Mouse (Mus musculus) ovary, postnatal 14 days (tissue): ENCODE measurements around the gene C1galt1.
A peak's percentile ranks its signal among the peaks of the same experiment; 100 is the strongest.

Source experiments
- DNase-seq: peaks from one replicate; pipeline ENCODE4 v3.0.0; 2022; ENCODE audit warnings: low spot score

C1galt1 gene

GRCm38 (mm10) chr6:7844802-7845679 lies at the start of gene C1galt1:
Gene C1galt1 (plus strand): TSS chr6:7844842.
- peak; percentile 18 for DNase-seq

DNA sequence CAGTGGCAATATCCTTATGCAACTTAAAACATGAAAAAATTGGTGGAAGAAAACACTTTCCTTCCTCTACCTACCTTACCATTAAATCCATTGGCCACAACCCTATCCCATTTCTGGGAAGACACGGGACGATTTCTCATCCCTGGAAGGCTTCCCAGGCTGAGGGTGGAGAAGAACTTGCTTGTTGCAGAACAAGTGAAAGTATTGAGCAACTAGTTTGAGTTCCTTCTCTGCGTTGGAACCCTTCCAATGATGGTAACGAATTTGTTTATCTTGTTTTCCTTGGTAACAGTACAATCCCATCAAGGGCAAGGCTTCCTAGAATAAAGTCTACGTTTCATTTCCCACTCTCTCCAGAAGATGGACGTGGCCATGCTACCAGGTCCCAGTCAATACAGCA lies 44.7 kb upstream of the C1galt1 start:
- DNase-seq = no peak

GRCm38 (mm10) chr6:7803765-7804542 lies 40.7 kb upstream of the C1galt1 start:
- no peak for DNase-seq

GRCm38 (mm10) chr6:7814146-7814545 lies 30.5 kb upstream of the C1galt1 start:
- no peak for DNase-seq

DNA sequence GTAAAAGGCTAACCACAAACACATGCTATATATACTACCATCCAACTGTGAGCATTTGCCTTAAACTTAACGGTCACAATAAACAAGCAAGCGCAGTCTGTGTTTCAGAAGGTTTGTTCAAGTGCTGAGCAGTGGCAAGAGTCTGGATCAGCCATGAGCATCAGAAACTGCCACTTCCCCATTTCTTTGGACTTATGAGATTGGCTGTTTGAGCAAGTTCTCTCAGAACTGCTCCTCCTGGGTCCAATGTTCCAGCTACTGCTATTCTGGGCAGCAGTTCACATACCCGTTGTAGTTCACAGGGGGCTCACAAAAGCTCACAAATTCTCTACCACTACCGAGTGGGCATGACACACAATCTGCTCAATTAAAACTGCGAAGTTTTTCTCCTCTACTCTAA lies 28.4 kb upstream of the C1galt1 start:
- DNase-seq = no peak

DNA sequence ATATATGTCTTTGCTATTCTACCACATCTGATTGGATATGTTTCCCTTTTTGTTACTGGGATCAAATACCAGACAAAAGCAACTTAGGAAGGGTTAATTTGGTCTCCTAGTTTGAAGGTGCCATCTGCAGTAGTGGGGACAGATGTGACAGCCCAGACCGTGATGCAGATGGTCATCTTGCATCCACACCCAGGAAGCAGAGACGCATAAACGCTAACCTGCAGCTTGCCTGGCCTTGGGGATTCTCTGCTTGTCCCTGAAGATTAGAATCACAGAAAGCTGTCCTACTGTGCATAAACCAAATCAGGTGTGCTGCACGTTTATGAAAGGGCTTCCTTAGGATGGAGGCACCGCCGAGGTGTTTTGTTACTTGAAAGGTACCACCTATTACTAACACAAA lies 22.0 kb upstream of the C1galt1 start:
- no peak for DNase-seq

DNA sequence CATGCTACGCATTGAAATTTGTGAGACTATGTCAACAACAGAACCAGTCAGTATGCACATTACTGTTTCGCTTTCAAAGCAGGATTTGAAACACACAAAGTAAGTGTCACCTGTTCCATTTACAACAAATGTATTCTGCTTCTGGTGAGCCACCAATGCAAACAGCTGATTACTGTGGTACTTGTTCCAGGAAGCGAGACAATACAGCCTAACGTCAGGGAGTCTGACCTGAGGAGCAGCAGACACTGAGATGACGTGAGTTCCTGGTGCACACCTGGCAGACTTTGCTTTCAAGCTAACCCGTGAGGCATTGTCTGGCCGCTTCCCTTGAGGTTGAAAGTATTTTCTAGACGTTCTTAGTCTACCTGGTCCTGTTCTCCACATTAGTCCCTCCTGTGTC lies 13.8 kb upstream of the C1galt1 start:
- DNase-seq = no peak

DNA sequence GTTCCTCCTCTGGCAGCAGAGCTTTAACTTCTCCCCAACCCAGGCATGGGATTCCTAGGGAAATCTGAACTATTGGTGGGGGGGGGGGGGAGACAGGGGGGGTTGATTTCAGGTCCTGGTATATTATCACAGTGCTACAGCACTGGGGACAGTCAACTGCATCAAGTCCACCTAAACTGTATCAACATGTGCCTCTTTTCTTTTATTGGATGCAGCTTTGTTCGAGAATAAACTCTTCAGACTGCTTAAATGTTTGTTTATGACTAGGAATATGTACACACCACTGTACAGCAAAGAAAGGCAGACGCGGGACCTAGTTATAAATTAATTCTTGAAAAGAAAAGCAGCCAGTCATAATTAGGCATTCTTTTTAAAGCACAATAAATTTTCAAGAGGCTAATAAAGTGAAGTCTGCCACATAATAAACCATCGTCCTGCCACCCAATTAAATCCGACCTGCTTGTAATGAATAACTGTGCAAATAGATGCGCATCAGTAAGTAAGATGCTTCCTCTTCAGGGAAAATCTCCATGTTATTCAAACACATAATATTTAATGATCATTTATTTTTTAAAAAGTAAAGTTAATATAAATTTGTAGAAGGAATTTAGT lies 12.0 kb upstream of the C1galt1 start:
- no peak for DNase-seq

DNA sequence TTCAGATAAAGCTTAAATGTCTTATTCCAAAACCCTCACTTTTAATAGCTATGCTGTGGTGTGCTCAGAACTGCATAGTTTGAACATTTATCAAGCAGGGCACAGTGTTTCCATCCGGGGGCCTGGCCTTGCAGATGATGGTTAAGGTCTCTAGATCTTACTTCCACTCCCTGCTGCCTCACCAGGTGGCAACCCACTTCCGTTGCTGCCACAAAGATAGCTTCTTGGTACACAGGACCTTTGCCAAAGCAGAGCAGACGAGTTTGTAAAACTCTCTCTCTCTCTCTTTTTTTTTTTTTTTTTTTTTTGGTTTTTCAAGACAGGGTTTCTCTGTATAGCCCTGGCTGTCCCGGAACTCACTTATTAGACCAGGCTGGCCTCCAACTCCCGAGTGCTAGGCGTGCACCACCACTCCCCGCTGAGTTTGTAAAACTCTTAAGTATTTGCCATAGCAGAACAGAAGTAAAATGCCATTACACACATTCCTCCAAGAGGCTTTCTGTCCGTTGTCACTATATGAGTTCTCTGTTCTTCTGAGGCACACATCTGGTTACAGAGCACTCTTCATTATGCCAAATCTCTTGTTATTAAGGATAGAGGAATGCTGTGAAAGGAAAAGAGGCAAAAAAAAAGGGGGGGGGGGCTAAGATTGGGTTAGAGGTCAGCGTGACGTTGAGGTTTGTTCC lies 773 bp upstream of the C1galt1 start:
- no peak for DNase-seq

GRCm38 (mm10) chr6:7844412-7844801 lies 235 bp upstream of the C1galt1 start:
- DNase-seq = peak; percentile 98

DNA sequence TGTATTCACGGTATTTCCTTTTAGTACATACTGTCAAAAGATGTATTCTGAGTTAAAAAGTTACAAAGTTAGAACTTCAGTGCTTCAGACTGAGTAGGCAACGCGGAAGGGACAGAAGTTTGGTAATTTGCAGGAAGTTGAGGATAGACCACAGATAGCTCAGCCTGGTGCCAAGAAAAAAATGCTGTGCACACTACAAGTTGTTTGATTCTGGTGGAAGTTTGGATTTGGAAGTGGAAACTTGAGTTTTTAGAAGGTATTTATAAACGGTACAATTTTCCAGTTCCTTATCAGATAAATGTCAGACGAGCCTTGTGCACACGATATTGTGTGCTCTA lies 1.0 kb downstream of the C1galt1 start:
- no peak for DNase-seq

GRCm38 (mm10) chr6:7846726-7847439 lies 2.2 kb downstream of the C1galt1 start:
- DNase-seq = no peak

GRCm38 (mm10) chr6:7847890-7848508 lies 3.4 kb downstream of the C1galt1 start:
- no peak for DNase-seq

GRCm38 (mm10) chr6:7848714-7849113 lies 4.1 kb downstream of the C1galt1 start:
- DNase-seq = no peak

- DNase-seq = no peak
These were observed 6.4 kb downstream of the C1galt1 start for GRCm38 (mm10) chr6:7851036-7851435.

DNA sequence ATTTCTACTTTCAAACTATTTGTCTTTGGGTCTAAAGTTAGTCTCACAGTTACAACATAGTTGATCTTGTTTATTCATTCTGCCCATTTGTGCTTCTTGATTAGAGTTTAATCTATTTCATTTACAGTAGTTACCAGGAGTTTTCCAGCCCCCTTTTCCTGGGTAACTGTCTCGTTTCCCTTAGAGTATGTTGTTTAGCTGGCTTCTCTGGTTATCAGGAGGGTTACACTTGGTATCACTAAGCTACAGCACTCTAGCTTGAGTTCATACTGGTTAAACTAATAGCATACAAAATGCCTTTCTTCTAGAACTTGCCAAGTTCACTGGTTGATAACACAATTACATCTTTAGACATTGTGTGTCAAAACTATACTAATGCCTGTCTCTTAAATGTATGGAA lies 8.3 kb downstream of the C1galt1 start:
- no peak for DNase-seq

- no peak for DNase-seq
These were observed 8.8 kb downstream of the C1galt1 start for GRCm38 (mm10) chr6:7853461-7853860.

DNA sequence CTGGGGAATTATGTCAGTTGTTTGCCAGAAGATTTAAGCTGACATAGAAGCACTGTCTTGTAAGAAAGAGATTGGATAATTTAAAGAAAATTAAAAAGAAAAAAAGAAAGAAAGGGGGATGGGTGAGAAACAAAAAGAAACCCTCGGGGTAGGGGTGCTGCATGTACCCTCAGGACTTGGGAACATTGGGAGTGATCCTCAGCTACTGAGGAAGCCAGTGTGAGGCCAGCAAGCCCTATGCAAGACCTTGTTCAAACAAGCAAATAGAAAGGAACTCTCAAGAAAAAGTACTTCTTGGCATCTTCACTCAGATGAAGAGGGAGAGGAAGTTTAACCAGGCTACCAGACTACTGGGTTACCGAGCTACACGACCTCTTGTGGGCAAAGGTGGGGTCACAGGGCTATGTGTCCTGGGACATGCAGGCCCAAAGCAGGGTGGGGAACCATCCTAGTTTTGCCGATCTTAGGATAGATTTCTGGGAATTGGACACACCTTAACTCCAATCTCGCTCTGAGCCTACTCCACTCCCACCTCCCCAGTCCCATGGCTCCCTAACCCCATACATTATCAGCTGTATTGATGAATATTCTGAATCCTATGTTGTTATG lies 12.1 kb downstream of the C1galt1 start:
- no peak for DNase-seq

- DNase-seq = no peak
These were observed 13.0 kb downstream of the C1galt1 start for GRCm38 (mm10) chr6:7857356-7858247.

- DNase-seq = no peak
These were observed 13.9 kb downstream of the C1galt1 start for GRCm38 (mm10) chr6:7858586-7858985.
